Mouse (Mus musculus) left cerebral cortex, adult 18-20 months (tissue): Measurements from ENCODE around the gene Prcd. TPM values are rescaled to one million over a fixed set of nuclear protein-coding genes. Genes with fewer than 3 reads are reported as not detected.

Experiments
- DNase-seq, 2 experiments: peaks; one replicate each; pipeline ENCODE4 v3.0.0; 2021 to 2022; ENCODE audit warnings: low spot score in 2 of 2, mixed read lengths in 1 of 2
- total RNA-seq, 2 experiments: library from RNA; stranded (reverse); gene quantifications; 2 replicates each; pipeline ENCODE4 v1.2.3; 2021

Prcd gene
- total RNA-seq, 2 experiments from 2014 or later: 3.7 to 7.9 TPM

DNA sequence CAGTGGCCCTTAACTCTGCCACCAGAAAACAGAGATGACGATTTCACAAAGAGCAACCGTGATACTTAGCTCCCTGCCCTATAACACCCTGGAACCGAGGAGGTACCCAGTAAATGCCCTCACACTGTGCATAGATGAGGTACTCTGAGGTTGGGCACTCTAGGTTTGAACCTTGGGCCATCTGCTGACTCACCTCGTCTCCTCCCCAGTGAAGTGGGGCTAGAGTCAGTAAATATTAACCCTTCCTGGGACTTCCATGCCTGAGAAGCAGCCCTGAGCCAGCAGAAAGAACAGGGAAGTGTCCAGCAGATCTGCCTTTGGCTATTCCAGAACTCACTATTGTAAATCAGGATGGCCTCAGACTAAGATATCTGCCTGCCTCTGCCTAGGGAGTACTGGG lies 30.4 kb downstream of the Prcd start:
- no peak for DNase-seq

DNA sequence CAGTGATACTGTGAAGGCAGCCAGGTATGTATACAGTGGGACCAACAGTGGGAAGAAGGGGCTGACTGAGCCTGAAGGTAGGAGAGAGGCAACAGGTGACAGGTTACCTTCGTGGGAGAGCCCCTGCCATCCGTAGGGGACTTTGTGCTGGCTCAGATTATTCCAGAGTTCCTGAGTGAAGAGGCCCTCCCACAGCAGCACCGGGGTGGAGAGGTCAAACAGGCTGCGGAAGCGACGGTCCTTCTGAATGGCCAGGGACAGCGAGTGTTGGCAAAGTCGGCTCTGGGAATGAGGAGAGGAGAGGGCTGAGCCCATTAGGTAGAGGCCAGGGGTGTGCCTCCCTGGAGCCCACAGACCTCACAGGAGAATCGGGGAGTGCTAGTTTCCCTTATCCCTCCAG lies 32.4 kb downstream of the Prcd start:
- DNase-seq: no peak

- no peak for DNase-seq
These were observed 34.6 kb downstream of the Prcd start for GRCm38 (mm10) chr11:116687897-116688296.

DNA sequence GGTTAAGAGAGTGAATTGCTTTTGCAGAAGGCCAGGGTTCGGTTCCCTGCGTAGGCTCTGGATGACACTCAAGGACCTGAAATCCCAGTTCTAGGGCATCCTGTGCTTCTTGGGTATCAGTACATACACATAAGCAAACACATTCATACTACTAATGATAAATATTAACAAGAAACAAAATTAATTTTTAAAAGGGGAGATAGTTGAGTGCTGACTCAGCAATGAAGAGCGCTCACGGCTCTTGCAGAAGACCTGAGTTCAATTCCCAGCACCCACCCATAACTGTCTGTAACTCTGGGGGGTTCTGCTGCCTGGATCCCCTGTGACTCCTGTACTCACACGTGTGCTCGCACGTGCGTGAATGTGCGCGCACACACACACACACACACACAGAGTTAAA lies 36.3 kb downstream of the Prcd start:
- no peak for DNase-seq

- DNase-seq: no peak
These were observed 37.6 kb downstream of the Prcd start for GRCm38 (mm10) chr11:116690701-116691575.

GRCm38 (mm10) chr11:116693899-116694249 lies 40.5 kb downstream of the Prcd start:
- no peak for DNase-seq

- DNase-seq: no peak
These were observed 41.2 kb downstream of the Prcd start for GRCm38 (mm10) chr11:116694250-116695193.

DNA sequence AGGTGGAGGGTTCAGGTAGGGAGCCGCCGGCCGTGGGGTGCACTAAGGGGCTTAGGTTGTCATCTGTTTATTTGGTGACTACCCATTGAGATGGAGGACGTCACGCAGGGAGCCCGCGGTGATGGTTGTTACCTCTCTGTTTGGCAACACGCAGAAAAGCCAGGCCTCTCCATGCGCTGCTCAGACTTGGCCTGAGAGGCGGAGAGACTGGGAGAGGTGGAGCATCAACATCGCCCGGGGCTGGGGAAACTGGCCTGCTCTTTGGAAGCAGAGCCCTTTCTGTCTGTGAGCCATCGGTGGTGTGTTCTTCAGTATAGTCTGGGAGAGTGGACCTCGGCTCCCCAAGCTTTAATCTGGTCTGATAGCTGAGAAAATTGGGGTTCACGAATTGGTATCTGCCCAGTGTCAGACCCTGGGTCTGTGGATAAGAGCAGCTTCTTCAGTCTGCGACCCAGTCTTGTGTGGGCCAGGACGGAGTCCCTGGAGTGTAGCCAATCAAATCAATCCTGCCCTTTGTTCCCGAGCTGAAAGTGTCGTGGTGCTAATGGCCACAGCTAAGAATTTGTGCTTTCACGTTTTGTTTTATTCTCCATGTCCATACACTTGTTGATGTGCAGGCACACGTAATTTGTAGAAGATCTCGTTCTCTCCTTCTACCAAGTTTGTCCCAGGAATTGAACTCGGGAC lies 42.0 kb downstream of the Prcd start:
- DNase-seq: no peak

GRCm38 (mm10) chr11:116696426-116696825 lies 43.1 kb downstream of the Prcd start:
- DNase-seq: no peak

GRCm38 (mm10) chr11:116697521-116697920 lies 44.2 kb downstream of the Prcd start:
- DNase-seq: no peak

- no peak for DNase-seq
These were observed 48.1 kb downstream of the Prcd start for GRCm38 (mm10) chr11:116701377-116701841.

GRCm38 (mm10) chr11:116704336-116705035 lies 51.2 kb downstream of the Prcd start:
- DNase-seq: no peak

DNA sequence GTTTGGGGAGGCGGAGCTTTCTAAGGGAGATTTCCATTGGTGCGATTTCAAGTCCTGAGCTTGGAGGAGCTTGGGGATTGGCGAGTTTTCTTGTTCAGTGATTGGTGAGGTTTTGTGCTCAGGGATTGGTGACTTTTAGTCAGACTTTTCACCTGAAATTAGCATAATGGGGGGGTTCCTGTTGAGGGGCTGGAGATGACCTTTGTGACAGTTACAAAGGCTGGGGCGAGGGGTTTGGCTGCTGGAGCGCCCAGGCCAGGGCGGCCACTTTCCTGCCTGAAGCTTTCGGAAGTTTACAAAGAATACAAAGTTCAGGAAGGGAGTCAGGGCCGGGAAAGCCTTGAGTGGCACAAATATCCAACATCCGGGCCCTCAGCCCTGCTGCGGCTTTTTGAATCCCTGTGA lies 51.9 kb downstream of the Prcd start:
- DNase-seq: no peak

GRCm38 (mm10) chr11:116706363-116706762 lies 53.0 kb downstream of the Prcd start:
- no peak for DNase-seq

DNA sequence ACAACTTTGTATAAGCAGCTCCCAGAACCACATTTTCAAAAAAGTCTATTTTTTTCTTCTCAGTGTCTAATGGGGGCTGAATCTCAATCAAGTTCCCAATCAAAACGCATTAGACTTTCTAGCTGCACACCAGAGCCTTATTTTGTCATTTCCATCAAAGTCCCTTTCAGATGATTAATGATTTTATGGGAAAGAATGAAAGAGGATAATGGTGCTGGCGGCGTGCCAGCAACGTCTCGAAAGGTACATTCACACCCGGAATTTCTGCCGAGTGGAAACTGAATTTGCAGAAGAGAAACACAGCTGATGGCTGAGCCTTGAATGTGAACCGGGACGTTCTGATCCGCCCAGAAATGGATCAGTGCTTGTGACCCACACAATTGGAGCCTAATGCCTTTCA lies 56.8 kb downstream of the Prcd start:
- DNase-seq: no peak

GRCm38 (mm10) chr11:116710793-116711192 lies 57.5 kb downstream of the Prcd start:
- no peak for DNase-seq

GRCm38 (mm10) chr11:116714052-116714451 lies 60.7 kb downstream of the Prcd start:
- DNase-seq: no peak
